Mouse (Mus musculus) telencephalon, adult 2 months (tissue): ENCODE data around the gene C1qtnf6.

Source experiments
- DNase-seq: peaks from one replicate; pipeline ENCODE4 v3.0.0-alpha.2; 2011; ENCODE audit warnings: low read depth, low spot score

Gene C1qtnf6

DNA sequence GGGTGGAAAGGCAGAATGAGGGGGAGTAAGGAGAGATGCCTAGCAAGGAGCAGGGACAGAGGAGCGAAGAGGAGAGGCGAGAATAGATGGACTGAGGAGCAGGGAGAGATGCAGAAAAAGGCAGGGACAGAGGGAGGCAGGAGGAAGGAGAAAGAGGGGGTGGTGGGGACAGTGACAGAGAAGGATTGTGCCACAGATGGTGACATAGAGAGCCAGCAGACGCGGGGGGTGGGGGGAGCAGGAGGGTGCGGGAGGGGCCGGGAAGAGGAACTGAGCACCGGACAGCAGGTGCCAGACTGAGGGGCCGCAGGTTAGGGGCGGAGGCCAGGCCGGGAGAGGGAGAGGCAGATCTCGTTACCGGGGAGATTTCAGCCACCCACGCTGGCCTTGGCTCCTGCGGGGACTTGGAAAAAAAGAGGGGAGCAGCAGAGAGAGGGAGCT, 13.4 kb upstream of the C1qtnf6 start, which contains the start of gene Sstr3:
Gene Sstr3, minus strand, starts transcription at position 125 of the 441 bp plus-strand sequence.
- DNase-seq = peak; percentile 67

DNA sequence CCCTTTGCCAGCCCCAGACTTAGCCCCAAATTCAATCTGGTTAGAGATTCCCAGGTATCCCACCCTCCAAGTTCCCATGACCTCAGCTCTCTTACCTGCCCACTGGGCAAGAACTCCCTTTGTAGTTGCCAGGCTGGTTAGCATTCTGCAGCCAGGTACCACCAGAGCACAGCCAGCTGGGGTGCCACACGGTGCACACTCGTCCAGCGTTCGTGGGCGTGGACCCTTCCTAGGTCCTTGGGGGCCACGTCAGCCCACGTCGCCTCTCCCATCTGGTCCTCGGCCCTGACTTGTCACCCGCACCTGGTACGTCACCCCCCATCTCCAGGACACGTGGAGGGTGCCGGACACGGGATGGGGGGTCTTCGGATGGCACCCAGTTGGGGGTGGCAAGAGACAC, 12.8 kb upstream of the C1qtnf6 start:
- no peak for DNase-seq

DNA sequence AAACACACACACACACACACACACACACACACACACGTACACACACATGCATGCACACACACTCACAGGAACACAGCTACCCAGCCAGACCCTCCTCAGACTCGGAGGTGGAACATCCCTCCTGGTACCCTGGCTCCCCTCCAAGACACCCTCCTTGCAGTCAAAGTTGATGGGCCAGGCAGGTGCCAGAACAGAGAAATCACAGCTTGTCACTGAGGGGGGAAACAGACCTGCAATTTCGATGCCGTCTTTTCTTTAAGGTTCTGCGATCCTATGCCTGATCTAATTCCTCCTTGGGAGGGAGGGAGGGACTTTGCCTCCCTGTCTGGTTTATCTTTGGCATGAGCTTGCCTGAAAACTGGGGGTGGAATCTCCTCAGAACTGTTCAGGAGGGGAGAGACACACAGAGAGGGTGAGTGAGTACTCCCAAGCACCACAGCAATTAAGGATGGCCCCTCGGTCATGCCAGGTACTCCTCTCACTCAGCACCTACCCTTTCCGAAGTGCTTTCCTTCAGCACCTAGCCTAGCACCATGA, 11.6 kb upstream of the C1qtnf6 start:
- DNase-seq = peak; percentile 60

DNA sequence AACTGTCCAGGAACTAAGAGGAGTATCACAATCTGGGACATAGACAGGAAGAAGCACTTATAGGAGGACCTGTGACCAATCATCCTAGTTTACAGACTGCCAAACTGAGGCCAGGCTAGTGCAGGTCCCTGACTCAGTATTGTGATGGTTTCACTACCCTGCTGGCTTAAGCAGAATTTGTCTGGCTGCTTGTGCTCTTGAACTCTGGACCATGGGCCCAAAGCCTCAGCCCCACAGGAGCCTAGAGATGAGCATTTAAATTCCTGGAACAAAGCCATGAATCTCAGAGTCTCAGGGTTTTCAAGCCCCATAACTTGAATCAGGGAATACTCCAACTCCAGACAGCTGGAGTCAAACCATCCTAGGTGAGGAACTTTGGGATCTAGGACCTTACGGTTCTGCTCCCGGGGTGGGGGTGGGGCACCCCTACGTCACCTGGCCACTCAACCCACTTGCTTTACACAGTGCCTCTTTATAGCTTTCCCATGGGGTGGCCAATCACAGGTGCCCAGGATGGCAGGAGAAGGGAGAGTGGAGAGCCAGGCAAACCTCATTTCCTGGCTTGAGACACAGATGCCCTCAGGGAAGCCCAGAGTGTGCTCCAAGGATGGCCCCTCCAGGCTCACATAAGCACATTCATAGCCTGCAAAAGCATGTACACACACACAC, 11.0 kb upstream of the C1qtnf6 start:
- DNase-seq = no peak

DNA sequence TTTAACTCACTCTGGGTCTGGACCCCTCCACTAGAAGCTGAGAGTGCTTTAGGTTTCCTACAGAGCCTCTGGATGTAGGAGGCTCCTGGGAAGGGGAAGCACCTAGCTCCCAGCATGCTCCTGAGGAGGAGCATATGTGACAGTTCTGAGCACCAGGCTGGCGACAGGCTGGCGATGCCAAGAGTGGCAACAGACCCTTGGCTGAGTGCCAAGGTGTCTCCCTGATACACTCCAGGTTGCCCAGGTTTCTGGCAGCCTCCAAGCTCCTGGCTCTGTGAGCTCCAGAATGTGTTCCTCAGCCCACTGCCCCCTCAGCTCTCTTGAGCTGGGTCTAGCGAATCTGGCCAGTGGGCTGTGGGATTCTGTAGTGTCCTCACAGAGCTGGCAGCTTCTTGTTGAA, 10.4 kb upstream of the C1qtnf6 start:
- DNase-seq = peak; percentile 21

DNA sequence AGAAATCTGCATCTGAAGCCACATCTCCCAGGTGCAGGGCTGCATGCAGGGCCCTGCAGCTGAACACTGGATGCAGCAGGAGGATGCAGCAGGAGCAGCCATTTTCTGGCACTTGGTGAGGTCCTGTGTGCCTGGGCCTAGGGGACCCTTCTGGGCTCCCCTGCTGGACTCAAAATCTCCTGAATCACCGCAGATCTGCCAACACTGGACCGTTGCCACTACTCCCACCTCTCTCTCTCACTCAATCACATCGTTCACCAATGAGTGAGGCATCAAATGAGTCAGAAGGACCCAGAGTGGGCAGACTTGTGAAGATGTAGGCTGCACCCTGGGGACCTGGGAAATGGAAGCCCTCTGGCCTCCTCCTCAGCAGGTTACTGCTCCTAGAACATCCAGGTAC, 9.8 kb upstream of the C1qtnf6 start:
- DNase-seq = peak; percentile 26

DNA sequence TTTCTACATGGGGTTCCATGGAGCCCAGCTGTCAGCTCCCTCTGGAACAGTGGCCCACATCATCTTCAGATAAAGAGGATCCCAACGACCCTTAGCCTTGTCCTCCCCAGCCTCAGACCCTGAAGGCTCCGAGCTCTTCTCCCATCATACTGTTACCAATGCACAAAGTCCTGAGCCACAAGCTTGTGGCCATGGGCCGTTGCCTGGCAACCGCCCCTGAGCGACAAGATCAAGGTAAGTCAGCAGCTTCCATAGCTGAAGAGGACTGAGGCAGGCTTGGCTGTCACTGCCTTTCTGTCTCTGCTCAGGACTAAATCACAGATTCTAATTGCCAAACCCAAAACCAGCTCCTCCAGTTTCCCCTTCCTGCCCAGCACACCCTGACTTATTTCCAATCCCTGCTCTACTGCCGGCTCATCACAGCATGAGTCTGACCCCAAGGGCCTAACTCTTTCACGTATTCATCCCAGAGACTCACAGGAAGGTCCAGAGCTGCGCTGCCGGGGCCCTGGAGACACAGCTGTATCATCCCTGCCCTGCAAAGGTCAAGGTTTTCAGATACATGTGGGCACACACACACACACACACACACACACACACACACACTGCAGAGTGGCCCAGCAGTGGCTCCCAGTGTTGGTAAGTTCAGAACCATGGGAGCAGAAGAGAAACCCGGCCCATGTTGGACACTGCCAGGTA, 4.7 kb upstream of the C1qtnf6 start:
- no peak for DNase-seq

DNA sequence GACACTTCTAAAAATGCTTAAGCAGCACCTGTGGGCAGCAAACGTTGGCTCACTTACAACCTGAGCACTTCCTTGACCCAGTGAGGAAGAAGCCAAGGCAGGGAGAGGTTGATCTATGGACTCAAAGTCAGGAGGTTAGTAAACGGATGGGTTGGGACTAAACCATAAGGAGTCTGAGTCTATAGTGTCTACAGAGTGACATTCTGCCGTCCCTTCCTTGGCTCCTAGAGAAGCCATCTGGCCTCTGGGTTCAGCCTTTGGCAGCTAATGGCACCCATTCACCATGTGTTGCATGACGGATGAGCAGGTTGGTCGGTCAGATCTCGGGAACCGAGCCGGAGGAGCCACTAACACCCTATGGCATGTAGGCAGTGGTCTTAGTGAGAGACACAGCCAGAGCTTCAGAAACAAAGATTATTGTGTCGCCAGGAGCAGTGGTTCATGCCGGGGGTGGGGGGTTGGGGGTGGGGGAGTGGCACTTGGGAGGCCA, 2.2 kb upstream of the C1qtnf6 start:
- no peak for DNase-seq

DNA sequence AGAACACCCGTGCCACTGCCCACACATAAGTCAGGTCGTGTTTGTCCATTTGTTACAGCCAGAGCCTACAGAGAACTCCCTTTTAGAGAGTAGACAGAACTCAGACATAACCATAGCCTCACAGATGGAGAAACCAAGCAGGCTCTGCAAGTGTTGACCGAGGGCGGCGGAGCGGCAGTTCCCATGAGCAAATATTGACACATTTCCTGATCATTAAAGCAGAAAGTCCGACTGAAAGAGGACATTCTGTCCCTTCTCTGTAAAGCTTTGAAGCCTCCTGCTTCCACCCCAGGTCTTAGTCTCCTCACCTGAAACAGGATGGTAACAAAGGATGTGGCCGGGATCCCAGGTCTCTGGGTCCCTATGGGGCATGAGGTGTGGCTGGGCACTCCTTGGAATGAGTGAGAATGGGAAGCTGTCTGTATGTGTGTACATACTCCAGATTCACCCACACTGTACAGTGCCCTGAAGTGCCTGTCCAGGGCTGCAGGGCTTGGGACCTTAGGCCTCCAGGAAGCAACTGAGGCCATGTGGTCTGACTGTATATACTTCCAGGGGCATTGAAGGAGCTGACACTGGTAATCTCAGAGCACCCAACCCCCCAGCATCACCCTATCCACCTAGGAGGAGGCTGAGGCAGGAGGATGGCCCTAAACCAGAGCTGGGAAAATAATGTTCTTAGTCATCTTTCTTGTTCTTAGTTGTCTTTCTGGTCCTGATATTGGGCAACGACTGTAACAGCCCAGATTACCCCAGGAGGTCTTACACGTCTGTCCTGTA, 1.5 kb upstream of the C1qtnf6 start:
- no peak for DNase-seq

DNA sequence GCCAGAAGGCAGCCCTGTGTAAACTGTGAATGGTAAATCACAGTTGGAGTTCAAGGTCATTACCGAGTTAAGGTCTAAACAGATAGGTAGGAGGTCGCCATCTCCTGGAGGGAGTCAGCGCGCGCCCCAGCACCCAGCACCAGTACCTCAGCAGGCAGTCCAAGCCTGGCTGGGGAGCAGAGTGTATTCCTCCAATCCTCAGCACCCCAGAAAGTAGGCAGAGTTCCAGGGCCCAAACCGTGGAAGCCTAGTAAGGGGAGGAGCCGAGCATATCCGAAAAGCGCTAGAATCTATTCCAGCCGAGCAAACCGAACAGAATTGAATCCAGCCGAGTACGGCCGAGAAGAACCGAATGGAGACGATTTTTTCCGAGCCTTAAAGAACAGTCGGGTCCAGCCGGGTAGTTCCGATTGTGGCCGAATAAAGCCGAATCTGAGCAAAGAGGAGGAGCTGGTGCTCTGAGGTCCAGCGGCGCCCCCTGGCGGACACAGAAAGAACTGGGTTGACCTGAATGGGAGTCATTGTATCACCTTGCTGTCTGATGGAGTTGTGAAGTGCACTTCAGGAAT, 769 bp upstream of the C1qtnf6 start:
- peak; percentile 97 for DNase-seq

DNA sequence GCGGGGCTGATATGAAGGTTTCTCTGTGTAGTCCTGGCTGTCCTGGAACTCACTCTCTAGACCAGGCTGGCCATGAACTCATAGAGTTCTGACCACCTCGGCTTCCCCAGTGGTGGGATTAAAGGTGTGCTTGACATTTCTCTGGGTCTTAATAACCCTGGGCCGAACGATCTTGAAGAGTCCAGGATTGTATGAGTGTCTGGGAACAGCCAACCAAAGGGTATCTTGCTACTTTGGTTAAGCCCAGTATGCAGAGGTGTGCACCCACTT, 170 bp upstream of the C1qtnf6 start:
- no peak for DNase-seq

DNA sequence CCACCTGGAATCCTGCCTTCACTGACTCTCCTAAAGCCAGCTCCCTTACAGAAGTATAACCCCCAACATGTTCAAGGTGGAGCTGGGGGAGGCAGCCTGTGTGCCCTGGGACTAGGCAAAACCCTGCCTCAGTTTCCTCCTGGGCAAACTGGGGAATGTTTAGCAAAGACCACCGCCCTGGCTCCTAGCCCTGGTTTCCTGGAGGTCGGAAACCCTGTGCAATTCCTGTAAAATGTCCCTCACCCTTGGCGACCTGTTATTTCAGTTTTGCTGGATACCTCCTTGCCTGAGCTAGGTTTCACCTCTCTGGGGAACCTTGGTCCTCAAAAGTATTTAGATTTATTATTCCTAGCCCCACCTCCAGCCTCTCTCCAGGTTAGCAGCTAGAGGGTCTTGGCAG, 1.1 kb downstream of the C1qtnf6 start:
- DNase-seq = no peak

DNA sequence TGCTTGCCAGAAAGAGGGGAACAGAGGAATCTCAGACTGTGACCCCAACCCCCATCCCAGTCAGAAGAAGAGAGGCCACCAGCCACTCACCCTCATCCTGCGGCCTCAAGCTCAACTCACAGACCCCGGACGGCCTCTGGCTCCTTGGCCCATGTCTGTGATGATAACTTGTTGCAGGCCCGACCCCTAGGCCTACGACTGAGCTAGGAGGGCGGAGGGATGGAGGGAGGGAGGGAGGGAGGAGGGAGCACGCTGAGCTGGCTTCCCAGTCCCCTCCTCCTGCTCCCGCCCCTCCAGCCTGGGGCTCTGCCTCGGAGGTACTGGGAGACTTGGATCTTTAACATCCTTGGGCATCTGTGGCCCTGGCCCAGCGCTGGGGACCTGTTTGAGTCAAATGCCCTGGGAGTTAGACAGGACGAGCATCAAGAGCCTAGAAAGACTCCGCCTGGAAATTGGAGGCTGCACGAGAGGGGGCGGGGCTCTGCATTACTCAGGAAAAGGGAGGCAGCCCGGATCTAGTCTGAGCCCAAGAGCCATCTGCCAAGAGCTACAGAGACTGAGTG, 1.7 kb downstream of the C1qtnf6 start:
- peak; percentile 50 for DNase-seq

DNA sequence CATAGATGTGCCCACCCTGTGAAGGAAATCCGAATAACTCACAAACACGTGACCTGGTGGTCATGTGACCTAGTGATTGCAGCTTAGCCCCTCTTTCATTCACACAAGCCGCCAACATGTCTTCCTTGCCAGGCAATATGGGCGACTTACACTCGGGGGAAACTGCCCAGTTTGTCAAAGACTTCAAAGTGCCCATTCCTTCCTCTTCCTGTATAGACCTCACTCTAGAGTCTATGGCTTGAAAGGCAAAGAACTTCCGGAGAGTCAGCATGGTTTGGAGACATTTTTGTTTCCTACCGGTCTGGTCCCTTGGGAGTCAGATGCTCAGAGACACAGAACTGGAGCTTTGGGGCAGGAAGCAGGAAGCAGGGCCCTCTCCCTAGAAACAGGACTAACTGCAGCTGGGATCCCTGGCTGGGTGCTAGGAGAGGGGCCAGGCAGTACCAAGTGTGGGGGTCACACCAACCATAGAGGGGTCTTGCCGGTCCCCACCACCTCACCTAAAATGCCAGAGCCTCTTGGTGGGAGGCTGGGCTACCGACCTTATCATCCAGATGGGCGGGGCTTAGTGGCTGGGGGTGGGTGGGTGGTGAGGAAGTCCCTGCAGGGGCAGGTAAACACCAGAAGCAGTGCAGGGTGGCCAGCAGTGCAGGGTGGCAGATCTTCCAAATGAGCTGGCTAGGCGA, 2.3 kb downstream of the C1qtnf6 start:
- DNase-seq = no peak

DNA sequence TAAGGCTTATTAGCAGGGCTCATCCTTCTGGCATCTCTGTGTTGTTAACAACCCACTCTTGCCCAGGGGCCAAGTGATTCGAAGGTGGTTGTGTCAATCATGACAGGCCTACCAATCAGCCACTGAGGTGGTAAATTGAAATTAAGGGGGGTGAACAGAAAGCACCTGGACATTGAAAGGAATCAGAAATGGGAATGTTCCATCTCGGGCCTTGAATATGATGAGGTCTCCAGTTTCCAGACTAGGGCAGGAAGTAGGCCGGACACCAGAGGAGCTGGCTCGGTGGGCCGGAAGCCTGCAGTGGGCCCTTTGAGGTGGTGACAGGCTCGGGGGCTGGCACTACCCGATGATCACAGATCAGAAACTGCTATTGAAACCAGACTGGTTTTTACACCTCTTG, 3.2 kb downstream of the C1qtnf6 start:
- DNase-seq = no peak

DNA sequence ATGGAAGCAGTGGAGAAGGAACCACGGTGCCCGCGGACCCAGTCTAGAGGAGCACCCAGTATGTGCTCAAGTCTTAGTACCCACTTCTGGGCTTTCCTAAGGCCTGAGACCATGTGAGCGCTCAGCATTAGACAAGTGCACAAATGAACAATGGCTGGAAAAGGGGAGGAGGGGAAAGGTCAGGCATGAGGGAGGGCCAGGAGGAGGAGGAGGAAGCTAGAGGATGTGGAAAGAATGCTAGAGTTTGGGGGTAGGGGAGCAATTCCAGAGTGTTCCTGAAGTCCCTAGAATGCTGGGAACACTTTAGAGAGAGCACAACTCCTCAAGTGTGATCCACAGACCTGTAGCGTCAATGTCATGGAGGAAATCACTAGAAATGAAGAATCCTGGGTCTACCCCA, 7.1 kb downstream of the C1qtnf6 start:
- DNase-seq = no peak

DNA sequence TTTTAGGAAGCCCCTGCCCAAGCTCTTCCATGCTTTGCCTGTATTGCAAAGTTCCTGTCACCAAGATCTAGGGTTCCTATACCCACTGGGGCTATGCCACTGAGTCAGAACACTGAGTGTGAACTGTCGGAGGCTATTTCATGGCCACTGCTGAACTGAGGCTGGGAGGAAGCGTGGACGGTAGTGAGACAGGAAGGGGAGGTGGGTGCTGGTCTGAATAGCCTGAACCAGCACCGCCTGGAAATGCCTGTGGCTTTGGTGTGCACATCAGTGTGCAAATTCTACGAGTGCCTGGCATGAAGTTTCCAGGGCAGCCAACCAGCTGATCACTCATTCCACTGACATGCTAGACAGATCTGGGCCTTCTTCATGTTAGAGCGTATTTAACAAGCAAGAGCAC, 9.3 kb downstream of the C1qtnf6 start:
- no peak for DNase-seq

DNA sequence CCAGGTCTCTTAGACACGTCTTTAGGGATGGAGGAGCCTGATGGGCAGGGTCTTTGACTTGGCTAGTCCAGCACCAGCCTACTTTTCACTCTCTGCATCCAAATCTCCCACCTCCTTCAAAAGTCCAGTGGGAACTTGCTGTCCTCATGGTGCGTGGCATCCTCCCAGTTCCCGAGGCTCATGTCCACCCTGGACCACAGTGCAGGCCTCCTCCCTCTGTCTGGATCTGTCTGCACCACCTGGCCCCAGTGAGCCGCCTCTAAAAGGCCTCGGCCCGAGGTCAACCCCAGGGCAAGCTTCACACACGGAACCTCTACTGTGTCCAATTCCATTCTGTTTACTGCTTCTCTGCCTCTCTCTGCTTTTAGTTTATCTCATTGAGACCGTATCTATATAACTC, 9.9 kb downstream of the C1qtnf6 start:
- DNase-seq = no peak

DNA sequence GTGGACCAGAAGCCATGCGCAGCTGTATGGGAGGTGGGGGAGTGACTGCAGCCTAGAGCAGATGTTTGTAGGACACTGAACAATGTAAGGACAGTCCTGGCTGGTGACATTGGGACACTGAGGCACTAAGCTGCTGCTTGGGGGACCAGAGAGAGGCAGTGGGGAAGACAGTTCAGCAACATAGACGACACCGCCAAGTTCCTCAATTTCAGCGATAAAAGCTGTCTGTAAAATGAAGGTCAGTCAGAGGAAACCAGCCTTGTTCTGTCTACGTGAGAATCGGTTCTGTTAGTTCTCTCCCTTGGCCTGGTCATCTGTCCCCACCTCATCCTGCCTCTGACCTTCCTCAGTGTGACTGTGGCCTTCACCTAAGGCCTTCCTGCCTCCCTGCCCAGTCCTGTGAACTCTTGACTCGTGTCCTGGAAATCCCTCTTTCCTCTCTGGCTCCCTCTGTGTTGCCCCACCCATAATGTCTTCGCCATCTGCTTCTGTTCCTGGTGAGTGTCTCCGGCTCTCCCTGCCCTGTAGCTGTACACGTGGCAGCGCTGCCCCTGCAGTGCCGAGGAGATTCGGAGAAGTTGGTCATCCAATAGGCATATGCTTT, 11.0 kb downstream of the C1qtnf6 start:
- no peak for DNase-seq

DNA sequence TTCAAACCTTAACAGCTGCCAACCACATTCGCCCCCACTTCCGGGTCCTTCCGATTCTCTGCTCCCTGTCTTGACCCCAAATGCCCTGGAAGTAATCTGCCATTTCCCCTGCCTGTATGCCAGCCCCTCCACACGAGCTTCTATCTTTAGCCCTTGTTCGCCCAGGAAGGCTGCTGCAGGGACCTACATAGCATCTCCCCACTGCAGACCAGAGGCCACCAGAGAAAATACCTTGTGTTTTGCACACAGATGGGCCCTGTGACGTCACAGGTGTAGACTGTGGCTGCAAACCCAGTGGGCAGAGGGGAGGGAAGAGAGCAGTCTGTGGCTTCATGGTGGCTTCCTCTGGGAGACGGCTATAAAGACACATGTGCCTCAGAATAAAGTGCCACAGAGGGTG, 13.0 kb downstream of the C1qtnf6 start:
- DNase-seq = no peak

DNA sequence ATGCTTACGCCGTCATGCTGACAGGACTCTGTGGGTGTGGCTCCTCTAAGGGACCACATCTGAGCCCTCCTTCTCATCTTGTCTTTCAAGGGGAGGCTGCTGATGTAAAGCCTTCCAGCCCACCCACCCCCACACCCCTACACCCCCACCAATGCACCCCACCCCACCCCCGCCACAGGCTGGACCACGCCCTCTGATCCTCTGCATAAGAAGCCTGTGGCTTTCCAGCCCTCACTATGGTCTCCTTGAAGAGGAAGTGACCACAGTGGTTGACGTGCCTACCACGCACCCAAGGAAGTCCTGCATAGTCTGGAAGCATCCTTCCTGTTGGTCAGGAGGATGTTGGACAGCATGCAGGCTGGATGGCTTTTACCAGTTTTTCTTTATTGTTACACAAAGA, 15.5 kb downstream of the C1qtnf6 start:
- no peak for DNase-seq
